Mouse (Mus musculus) midbrain, embryonic 11.5 days (tissue): ENCODE results near the gene Scml4. TPM values are rescaled to one million over a fixed set of nuclear protein-coding genes. Genes with fewer than 3 reads are reported as not detected.
A peak's percentile ranks its signal among the peaks of the same experiment; 100 is the strongest.

ENCODE experiments used
- ATAC-seq: fragments of 200-750 bp; cut with Nextera tagmentation; 2 replicates; pipeline ENCODE4 v1.8.0; 2017; ENCODE audit warnings: moderate TSS enrichment, moderate library complexity; ENCODE audit not compliant: low FRiP score
- DNase-seq: peaks from one replicate; pipeline ENCODE4 v3.0.0; 2015; ENCODE audit warnings: low spot score; ENCODE audit errors: missing footprints
- H3K27ac ChIP-seq: fragments of 300-500 bp; sonication (generic); 2 replicates; pipeline ENCODE4 v1.5.1; 2014; ENCODE audit warnings: low read depth, low read length
- H3K27me3 ChIP-seq: fragments of 300-500 bp; sonication (generic); 2 replicates; pipeline ENCODE4 v1.6.1; 2014; ENCODE audit warnings: mild to moderate bottlenecking, low read length, moderate library complexity, mixed read lengths; ENCODE audit not compliant: control insufficient read depth, insufficient read depth
- H3K36me3 ChIP-seq: fragments of 300-500 bp; sonication (generic); 2 replicates; pipeline ENCODE4 v1.6.1; 2014; ENCODE audit warnings: mild to moderate bottlenecking, low read length, moderate library complexity, mixed read lengths; ENCODE audit not compliant: control insufficient read depth, insufficient read depth
- H3K4me1 ChIP-seq: fragments of 300-500 bp; sonication (generic); 2 replicates; pipeline ENCODE4 v1.6.1; 2014; ENCODE audit warnings: low read length; ENCODE audit not compliant: control insufficient read depth, insufficient read depth
- H3K4me2 ChIP-seq: fragments of 300-500 bp; sonication (generic); 2 replicates; pipeline ENCODE4 v1.6.1; 2014; ENCODE audit warnings: mild to moderate bottlenecking, moderate library complexity
- H3K4me3 ChIP-seq: fragments of 300-500 bp; sonication (generic); 2 replicates; pipeline ENCODE4 v1.5.1; 2014; ENCODE audit warnings: low read depth, low read length
- H3K9ac ChIP-seq: fragments of 300-500 bp; sonication (generic); 2 replicates; pipeline ENCODE4 v1.6.1; 2014; ENCODE audit warnings: low read length
- H3K9me3 ChIP-seq: fragments of 300-500 bp; sonication (generic); 2 replicates; pipeline ENCODE4 v1.6.1; 2016; ENCODE audit warnings: low read length; ENCODE audit not compliant: control insufficient read depth
- WGBS: fragments of 180-500 bp; shearing (Covaris S2); extraction: QIAGEN DNeasy Blood & Tissue Kit; methylation state at CpG from one replicate; pipeline ENCODE4 v1.1.7; 2014; 5-methylcytosine and 5-hydroxymethylcytosine counted together
- polyA plus RNA-seq: library from polyadenylated mRNA; unstranded; fragments of >200 nt; fragmentation: Nextera tagmentation; extraction: Ambion mirVana; gene quantifications from 2 replicates; pipeline ENCODE4 v1.2.1, GENCODE M21; 2014

Scml4 gene
- polyA plus RNA-seq, 1 experiment from 2014 or later, result 1.1 TPM

GRCm38 (mm10) chr10:42945316-42945715 lies 85.1 kb downstream of the Scml4 start:
- WGBS, result 55% methylated on average over 4 of the region's 4 CpGs
- ATAC-seq, result no peak
- H3K4me2 ChIP-seq, result no peak overlapping the region
- H3K36me3 ChIP-seq, result no peaks in the 10 kb centered on the region
- no peaks in the 10 kb centered on the region for H3K9me3 ChIP-seq
- H3K27me3 ChIP-seq, result no peaks in the 10 kb centered on the region
- no peak overlapping the region for H3K27ac ChIP-seq
- no peak overlapping the region for H3K9ac ChIP-seq
- no peak for DNase-seq
- H3K4me1 ChIP-seq, result peaks cover 6% of the 10 kb centered on the region; the same call in 1 of the 2 replicates
- H3K4me3 ChIP-seq, result no peak overlapping the region

- Histone ChIP-seq H3K27me3 (no peaks in the 10 kb centered on the region), H3K4me2 (no peak overlapping the region), H3K9ac (no peak overlapping the region), H3K4me3 (no peak overlapping the region), H3K36me3 (no peaks in the 10 kb centered on the region), H3K27ac (no peak overlapping the region), H3K9me3 (no peaks in the 10 kb centered on the region), H3K4me1 (peaks cover 6% of the 10 kb centered on the region; the same call in 1 of the 2 replicates)
- DNase-seq (no peak), ATAC-seq (no peak)
- WGBS, result 91% methylated on average over 5 of the region's 5 CpGs
These were observed 87.2 kb downstream of the Scml4 start for GRCm38 (mm10) chr10:42947336-42947735.

DNA sequence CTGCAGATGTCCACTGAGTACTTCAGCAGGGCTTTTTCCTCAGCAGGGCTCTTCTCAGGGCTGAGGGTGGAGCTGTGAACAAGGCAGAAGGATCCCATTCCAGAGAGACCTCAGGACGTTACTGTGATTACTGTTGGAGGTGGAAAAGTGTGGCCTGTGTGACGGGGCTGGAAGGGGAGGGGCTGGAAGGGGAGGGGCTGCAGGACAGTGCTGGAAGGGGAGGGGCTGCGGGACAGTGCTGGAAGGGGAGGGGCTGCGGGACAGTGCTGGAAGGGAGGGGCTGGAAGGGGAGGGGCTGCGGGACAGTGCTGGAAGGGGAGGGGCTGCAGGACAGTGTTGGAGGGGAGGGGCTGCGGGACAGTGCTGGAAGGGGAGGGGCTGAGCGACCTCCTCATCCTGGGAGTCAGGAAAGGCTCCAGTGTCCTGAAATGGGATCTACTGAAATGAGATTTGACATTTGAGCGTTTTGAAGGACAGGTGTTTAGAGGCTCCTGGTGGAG lies 90.1 kb downstream of the Scml4 start:
- Histone ChIP-seq H3K4me3 (no peak overlapping the region), H3K4me2 (peak overlapping the region; percentile 4), H3K36me3 (no peaks in the 10 kb centered on the region), H3K9ac (no peak overlapping the region; the same call in 1 of the 2 replicates), H3K9me3 (no peaks in the 10 kb centered on the region), H3K27ac (no peak overlapping the region), H3K27me3 (no peaks in the 10 kb centered on the region), H3K4me1 (peaks cover 6% of the 10 kb centered on the region; the same call in 1 of the 2 replicates)
- ATAC-seq (peak; percentile 81), DNase-seq (no peak)
- WGBS, result 0% methylated on average over 8 of the region's 8 CpGs

DNA sequence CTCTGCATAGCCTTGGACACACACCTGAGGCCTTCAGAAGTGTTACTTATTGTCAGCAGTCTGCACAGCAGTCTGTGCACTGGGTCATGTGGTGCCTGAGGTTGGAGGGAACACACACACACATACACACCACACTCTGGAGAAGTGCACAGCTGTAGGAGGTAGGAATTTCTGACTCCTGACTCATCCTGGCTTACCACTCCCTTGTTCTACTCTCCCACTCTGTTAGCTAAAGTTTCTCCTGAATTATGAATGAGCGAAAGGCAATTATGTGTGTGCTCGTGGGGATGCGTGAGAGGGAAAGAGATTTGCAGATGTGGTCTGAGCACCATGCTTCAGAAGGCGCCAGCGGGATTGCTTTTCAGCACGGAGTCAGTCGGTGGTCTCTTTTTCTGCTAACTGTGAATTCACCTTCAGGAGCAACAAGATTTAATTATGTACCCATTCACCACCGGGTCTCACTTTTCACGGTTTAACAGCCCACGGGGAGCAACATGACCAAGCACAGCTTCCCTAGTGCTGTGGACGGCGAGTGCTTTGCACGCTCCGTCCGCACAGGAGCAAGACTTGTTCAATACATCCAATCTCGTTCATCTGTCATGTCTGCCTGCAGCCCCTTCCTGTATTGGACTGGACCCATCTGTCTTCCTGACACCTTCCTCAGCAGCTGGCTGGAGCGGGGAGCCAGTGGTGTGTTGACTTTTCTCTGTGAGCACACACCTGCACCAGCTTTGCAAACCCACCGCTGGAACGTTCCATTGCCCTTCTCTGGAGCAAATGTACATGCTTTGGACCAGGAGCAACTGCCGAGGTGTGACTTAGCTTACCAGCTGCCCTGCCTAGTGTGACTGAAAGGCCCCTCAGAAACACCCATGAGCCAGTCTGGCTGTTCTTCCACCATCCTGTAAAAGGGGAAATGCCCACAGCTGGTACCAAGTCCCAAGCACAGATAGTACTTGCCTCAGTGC lies 91.2 kb downstream of the Scml4 start:
- no peak overlapping the region for H3K27ac ChIP-seq
- H3K4me1 ChIP-seq, result peaks cover 6% of the 10 kb centered on the region; the same call in 1 of the 2 replicates
- no peak overlapping the region for H3K4me3 ChIP-seq
- WGBS, result 82% methylated on average over 20 of the region's 20 CpGs
- H3K27me3 ChIP-seq, result no peaks in the 10 kb centered on the region
- no peak overlapping the region for H3K4me2 ChIP-seq
- DNase-seq (no peak), ATAC-seq (peak; percentile 10; the same call in 1 of the 2 replicates)
- H3K9ac ChIP-seq, result no peak overlapping the region
- no peaks in the 10 kb centered on the region for H3K36me3 ChIP-seq
- H3K9me3 ChIP-seq, result no peaks in the 10 kb centered on the region

- Histone ChIP-seq H3K27ac (no peak overlapping the region), H3K4me3 (no peak overlapping the region), H3K27me3 (0 out of 2 replicates have a peak, but pooled peaks cover under 1% of the 10 kb centered on the region), H3K36me3 (no peaks in the 10 kb centered on the region), H3K9me3 (no peaks in the 10 kb centered on the region), H3K9ac (no peak overlapping the region), H3K4me2 (no peak overlapping the region), H3K4me1 (peaks cover 6% of the 10 kb centered on the region; the same call in 1 of the 2 replicates)
- 80% methylated on average over 9 of the region's 9 CpGs for WGBS
- no peak for DNase-seq
- ATAC-seq, result no peak
These were observed 91.9 kb downstream of the Scml4 start for GRCm38 (mm10) chr10:42952046-42952420.

GRCm38 (mm10) chr10:42953601-42954000 lies 93.4 kb downstream of the Scml4 start:
- WGBS, result 72% methylated on average over 5 of the region's 5 CpGs
- H3K4me1 ChIP-seq, result peaks cover 7% of the 10 kb centered on the region

DNA sequence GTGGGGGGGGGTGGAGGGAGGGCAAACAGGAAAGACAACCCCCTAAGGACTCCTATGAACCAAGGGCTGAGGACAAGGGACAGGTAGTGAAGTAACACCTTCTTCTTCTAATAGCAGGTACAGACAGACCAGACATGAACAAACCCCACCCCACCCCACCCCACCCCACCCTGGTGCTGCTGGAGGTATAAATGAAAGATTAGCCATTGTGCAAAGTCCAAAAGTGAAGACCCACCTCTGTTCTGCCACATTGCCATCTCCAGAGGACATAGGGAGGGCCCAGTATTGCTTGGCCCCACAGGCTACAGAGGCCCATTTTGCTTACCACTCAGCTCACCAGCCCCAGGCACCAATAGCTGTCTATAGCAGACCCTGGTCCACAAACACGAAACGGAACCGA lies 95.0 kb downstream of the Scml4 start:
- no peak for DNase-seq
- WGBS, result 94% methylated on average over 3 of the region's 3 CpGs
- no peak overlapping the region for H3K4me3 ChIP-seq
- no peak overlapping the region for H3K4me2 ChIP-seq
- H3K9me3 ChIP-seq, result no peaks in the 10 kb centered on the region
- no peak overlapping the region for H3K27ac ChIP-seq
- no peaks in the 10 kb centered on the region for H3K36me3 ChIP-seq
- H3K27me3 ChIP-seq, result peaks cover 5% of the 10 kb centered on the region; the same call in 1 of the 2 replicates
- peaks cover 9% of the 10 kb centered on the region for H3K4me1 ChIP-seq
- no peak overlapping the region for H3K9ac ChIP-seq
- no peak for ATAC-seq

More at GRCm38 (mm10) chr10:42953601-42954000, 93.4 kb downstream of the Scml4 start:
- H3K9ac ChIP-seq, result no peak overlapping the region
- no peaks in the 10 kb centered on the region for H3K36me3 ChIP-seq
- no peaks in the 10 kb centered on the region for H3K9me3 ChIP-seq
- no peak overlapping the region for H3K4me3 ChIP-seq
- ATAC-seq (no peak), DNase-seq (no peak)
- no peak overlapping the region for H3K27ac ChIP-seq
- peaks cover 5% of the 10 kb centered on the region; the same call in 1 of the 2 replicates for H3K27me3 ChIP-seq
- H3K4me2 ChIP-seq, result no peak overlapping the region

DNA sequence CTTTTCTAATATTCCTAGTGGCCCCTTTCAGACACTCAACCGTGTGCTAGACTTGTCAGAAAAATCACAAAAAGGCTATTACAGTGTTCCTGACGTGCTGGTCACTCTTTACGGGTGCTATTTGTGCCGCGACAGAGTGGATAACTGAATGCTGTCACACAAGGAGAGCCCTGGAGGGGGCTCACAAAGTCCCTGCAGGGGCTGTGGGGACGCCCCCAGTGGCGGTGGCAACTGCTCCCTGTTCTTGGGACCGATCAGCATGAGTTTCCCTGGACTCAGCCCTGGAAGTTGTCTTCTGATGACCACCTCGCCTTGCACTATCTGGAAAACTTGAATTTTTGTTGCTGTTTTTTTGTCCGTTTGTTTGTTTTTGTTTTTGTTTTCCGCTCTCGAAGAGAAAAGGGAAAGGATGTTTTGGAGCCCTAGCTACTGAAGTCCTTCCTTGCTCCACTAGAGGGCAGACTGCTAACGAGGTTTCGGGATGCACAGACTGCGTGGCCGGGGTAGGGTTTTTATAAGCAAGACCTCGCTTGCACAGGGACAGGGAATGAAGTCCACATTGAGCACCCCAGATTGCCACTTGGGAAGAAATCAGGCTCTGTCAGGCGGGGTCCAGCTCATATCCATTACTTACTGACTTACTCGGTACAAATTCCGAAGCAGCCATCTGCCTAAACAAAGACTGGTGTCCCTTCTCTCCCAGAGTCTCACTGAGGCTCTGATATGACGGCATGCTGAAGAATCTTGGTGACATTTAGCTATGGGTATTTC lies 97.9 kb downstream of the Scml4 start:
- peak; percentile 97 for DNase-seq

More for the DNA sequence above, 97.9 kb downstream of the Scml4 start:
- no peaks in the 10 kb centered on the region for H3K9me3 ChIP-seq
- no peaks in the 10 kb centered on the region for H3K36me3 ChIP-seq
- peak overlapping the region; percentile 27 for H3K4me3 ChIP-seq
- peak overlapping the region; percentile 45 for H3K4me2 ChIP-seq
- H3K27ac ChIP-seq, result no peak overlapping the region
- H3K4me1 ChIP-seq, result peaks cover 5% of the 10 kb centered on the region
- WGBS, result 6% methylated on average over 21 of the region's 21 CpGs
- H3K27me3 ChIP-seq, result peaks cover 5% of the 10 kb centered on the region; the same call in 1 of the 2 replicates
- peak; percentile 82 for ATAC-seq
- peak overlapping the region; percentile 41; the same call in 1 of the 2 replicates for H3K9ac ChIP-seq
